Mouse (Mus musculus) embryonic facial prominence, embryonic 11.5 days (tissue): Measurements from ENCODE around the gene Rnf5. TPM values are rescaled to one million over a fixed set of nuclear protein-coding genes. Genes with fewer than 3 reads are reported as not detected.
A peak's percentile ranks its signal among the peaks of the same experiment; 100 is the strongest.

Experiments used
- ATAC-seq: fragments of 200-750 bp; cut with Nextera tagmentation; replicated peaks from 2 replicates; pipeline ENCODE4 v1.8.0; 2017; ENCODE audit warnings: low read depth; ENCODE audit not compliant: insufficient number of reproducible peaks, low FRiP score, low TSS enrichment
- DNase-seq: peaks from one replicate; pipeline ENCODE4 v3.0.0-alpha.2; 2015; ENCODE audit warnings: low spot score
- H3K27ac ChIP-seq: fragments of 300-500 bp; sonication (generic); replicated peaks from 2 replicates; pipeline ENCODE4 v1.5.1; 2014; ENCODE audit warnings: mild to moderate bottlenecking, low read depth, low read length, control low read depth
- H3K27me3 ChIP-seq: fragments of 300-500 bp; sonication (generic); 2 replicates; pipeline ENCODE4 v1.6.1; 2014; ENCODE audit warnings: mild to moderate bottlenecking, low read length, moderate library complexity, mixed read lengths; ENCODE audit not compliant: control insufficient read depth, insufficient read depth
- H3K36me3 ChIP-seq: fragments of 300-500 bp; sonication (generic); replicated peaks from 2 replicates; pipeline ENCODE4 v1.6.1; 2014; ENCODE audit warnings: low read depth, mild to moderate bottlenecking, low read length, moderate library complexity, mixed read lengths; ENCODE audit not compliant: control insufficient read depth, insufficient read depth
- H3K4me1 ChIP-seq: fragments of 300-500 bp; sonication (generic); 2 replicates; pipeline ENCODE4 v1.6.1; 2014; ENCODE audit warnings: low read length, mixed read lengths; ENCODE audit not compliant: control insufficient read depth, insufficient read depth
- H3K4me2 ChIP-seq: fragments of 300-500 bp; sonication (generic); 2 replicates; pipeline ENCODE4 v1.6.1; 2014; ENCODE audit warnings: low read depth, mild to moderate bottlenecking, control low read depth, low read length, moderate library complexity
- H3K4me3 ChIP-seq: fragments of 300-500 bp; sonication (generic); 2 replicates; pipeline ENCODE4 v1.5.1; 2014; ENCODE audit warnings: low read depth, low read length, control low read depth
- H3K9ac ChIP-seq: fragments of 300-500 bp; sonication (generic); replicated peaks from 2 replicates; pipeline ENCODE4 v1.6.1; 2014; ENCODE audit warnings: mild to moderate bottlenecking, control low read depth, low read length
- H3K9me3 ChIP-seq: fragments of 300-500 bp; sonication (generic); replicated peaks from 2 replicates; pipeline ENCODE4 v1.6.1; 2016; ENCODE audit warnings: mild to moderate bottlenecking, low read length, inconsistent platforms, mixed read lengths; ENCODE audit not compliant: control insufficient read depth
- WGBS: fragments of 180-500 bp; shearing (Covaris S2); extraction: QIAGEN DNeasy Blood & Tissue Kit; methylation state at CpG from one replicate; pipeline ENCODE4 v1.1.7; 2014; 5-methylcytosine and 5-hydroxymethylcytosine counted together
- polyA plus RNA-seq: library from polyadenylated mRNA; unstranded; fragments of >200 nt; fragmentation: Nextera tagmentation; extraction: Ambion mirVana; gene quantifications from 2 replicates; pipeline ENCODE4 v1.2.1, GENCODE M21; 2014

The Rnf5 gene
- polyA plus RNA-seq, 1 experiment from 2014 or later: 118 TPM

DNA sequence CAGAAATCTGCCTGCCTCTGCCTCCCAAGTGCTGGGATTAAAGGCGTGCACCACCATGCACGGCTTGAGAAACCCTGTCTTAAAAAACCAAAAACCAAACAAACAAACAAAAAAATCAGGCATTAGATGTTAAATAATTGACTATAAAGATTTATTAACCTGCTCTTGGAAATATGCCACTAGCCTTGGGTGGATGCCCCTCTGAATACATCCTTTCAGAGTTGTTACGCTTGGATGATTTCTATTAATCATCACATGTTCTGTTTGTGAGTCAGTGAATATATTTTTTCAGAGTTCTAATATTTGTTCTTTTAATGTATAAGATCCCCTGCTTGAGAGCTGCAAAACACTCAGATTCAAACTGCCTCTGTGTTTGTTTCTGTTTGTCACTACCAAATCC, 21.5 kb upstream of the Rnf5 start:
- WGBS: 95% methylated on average over 3 of the region's 3 CpGs
- DNase-seq (no peak), ATAC-seq (no peak)
- Histone ChIP-seq H3K4me2 (no peak overlapping the region), H3K27me3 (peaks cover 5% of the 10 kb centered on the region), H3K4me3 (no peak overlapping the region), H3K9me3 (no peaks in the 10 kb centered on the region), H3K36me3 (no peaks in the 10 kb centered on the region), H3K9ac (no peak overlapping the region), H3K4me1 (peaks cover 9% of the 10 kb centered on the region), H3K27ac (no peak overlapping the region)

DNA sequence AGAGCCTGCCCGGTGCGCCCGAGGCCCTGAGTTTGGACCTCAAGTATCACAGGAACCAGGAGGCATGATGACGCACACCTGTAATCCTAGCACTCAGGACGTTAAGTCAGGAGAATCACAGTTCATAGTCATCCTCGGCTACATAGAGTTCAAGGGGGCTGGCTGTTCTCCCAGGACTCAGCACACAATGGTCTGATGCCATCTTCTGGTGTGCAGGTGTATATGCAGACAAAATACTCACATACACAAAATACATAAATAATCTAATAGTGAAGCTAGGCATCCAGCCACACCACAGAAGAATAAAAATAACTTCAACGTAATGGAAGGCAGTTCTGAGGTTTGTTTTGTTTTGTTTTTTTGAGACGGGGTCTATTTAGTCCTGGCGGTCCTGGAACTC, 19.7 kb upstream of the Rnf5 start:
- Histone ChIP-seq H3K36me3 (no peaks in the 10 kb centered on the region), H3K4me1 (peaks cover 4% of the 10 kb centered on the region), H3K9ac (no peak overlapping the region), H3K9me3 (no peaks in the 10 kb centered on the region), H3K4me3 (no peak overlapping the region), H3K27ac (no peak overlapping the region), H3K4me2 (no peak overlapping the region), H3K27me3 (no peaks in the 10 kb centered on the region)
- WGBS: 80% methylated on average over 9 of the region's 9 CpGs
- no peak for ATAC-seq
- no peak for DNase-seq

DNA sequence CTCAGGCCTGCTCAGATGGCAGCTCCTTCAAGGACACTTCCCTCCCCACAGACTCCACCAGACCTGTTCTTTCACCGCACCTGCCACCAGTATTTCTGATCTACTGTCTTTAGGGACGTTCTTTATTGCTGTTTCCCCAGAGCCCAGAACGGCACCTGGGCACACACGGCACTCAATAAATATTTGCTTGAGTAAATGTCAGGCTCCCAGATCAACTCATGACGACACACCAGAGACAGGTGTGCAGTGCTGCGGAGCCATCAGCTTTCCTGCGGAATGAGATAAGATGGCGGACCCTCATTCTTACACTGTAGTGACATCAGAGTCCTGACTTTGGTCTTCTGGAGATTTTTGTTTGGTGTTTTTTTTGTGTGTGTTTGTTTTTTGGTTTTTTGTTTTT, 17.5 kb upstream of the Rnf5 start:
- H3K9me3 ChIP-seq: no peaks in the 10 kb centered on the region
- H3K27ac ChIP-seq: no peak overlapping the region
- H3K9ac ChIP-seq: no peak overlapping the region
- WGBS: 90% methylated on average over 8 of the region's 8 CpGs
- H3K36me3 ChIP-seq: no peaks in the 10 kb centered on the region
- ATAC-seq (no peak), DNase-seq (no peak)
- no peaks in the 10 kb centered on the region for H3K27me3 ChIP-seq
- no peaks in the 10 kb centered on the region for H3K4me1 ChIP-seq
- H3K4me2 ChIP-seq: no peak overlapping the region
- no peak overlapping the region for H3K4me3 ChIP-seq

DNA sequence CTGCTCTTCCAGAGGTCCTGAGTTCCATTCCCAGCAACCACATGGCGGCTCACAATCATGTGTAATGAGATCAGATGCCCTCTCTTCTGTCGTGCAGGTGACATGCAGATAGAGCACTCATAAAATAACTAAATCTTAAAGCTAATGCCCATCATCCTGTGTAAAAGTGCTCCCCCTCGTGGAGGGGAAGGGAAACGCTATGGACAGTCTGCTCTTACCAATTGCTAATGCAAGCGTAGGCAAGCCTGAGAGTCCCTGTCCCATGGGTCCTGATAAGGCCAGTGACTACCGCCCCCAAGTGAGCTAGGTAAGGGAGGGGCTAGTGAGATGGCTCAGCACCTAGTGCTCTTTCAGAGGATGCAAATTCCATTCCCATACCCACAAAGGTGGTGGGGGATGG, 15.5 kb upstream of the Rnf5 start:
- Histone ChIP-seq H3K27ac (no peak overlapping the region), H3K36me3 (no peaks in the 10 kb centered on the region), H3K9me3 (no peaks in the 10 kb centered on the region), H3K4me1 (no peaks in the 10 kb centered on the region), H3K9ac (no peak overlapping the region), H3K27me3 (no peaks in the 10 kb centered on the region), H3K4me3 (no peak overlapping the region), H3K4me2 (no peak overlapping the region)
- DNase-seq: peak; percentile 79
- 19% methylated on average over 6 of the region's 6 CpGs for WGBS
- no peak for ATAC-seq

DNA sequence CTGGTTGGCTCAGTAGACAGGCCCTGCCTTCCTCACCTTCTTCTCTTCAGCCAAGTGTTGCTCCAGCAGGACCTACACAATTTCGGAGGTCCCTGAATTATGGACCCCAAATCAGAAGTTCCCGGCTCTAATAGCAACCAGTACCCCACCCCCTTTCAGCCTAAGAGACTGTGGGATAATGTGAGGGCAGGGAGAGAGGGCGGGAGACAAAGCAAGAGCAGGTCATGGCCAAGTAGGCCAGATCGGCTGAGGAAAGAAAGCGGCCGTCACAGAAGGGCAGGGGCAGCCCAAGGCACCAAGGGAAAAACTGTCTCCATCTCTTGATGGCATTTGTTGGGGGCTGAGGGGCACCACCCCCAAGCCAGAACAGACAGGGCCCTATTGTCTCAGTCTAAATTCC, 12.4 kb upstream of the Rnf5 start, which contains the start of gene Egfl8:
Gene Egfl8, minus strand, starts transcription at position 101 of the 400 bp plus-strand sequence.
- Histone ChIP-seq H3K4me1 (no peaks in the 10 kb centered on the region), H3K4me3 (no peak within 1 kb of the TSS), H3K27me3 (no peaks in the 10 kb centered on the region), H3K9ac (no peak within 1 kb of the TSS), H3K27ac (no peak within 1 kb of the TSS), H3K4me2 (no peak within 1 kb of the TSS), H3K36me3 (peaks cover 9% of the 10 kb centered on the region), H3K9me3 (no peaks in the 10 kb centered on the region)
- 44% methylated on average over 6 of the region's 6 CpGs for whole genome bisulfite sequencing
- no peak for DNase-seq
- no peak for ATAC-seq

DNA sequence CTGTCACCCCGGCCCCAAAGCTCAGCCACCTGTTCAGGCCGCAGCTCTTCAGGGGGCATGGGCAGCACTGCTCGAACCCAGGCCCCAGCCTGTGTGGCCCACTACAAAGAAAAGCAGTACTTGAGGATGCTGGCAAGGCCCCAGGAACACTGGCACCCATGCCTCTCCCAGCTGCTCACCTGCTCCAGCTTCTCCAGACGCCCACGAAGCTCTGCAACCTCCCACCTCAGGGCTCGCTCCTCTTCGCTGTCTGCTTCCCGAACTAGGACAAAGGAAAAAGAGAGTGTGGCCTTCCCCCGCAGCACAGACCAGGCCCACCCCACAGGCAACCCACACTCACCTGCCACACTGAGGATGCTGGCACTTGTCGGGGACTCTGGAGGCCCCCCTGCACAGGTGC, 10.3 kb upstream of the Rnf5 start:
- no peaks in the 10 kb centered on the region for H3K4me1 ChIP-seq
- no peak overlapping the region for H3K9ac ChIP-seq
- no peak for ATAC-seq
- H3K9me3 ChIP-seq: no peaks in the 10 kb centered on the region
- H3K36me3 ChIP-seq: peaks cover 9% of the 10 kb centered on the region
- H3K27ac ChIP-seq: no peak overlapping the region
- H3K4me3 ChIP-seq: no peak overlapping the region
- no peaks in the 10 kb centered on the region for H3K27me3 ChIP-seq
- WGBS: 91% methylated on average over 10 of the region's 10 CpGs
- no peak overlapping the region for H3K4me2 ChIP-seq
- DNase-seq: no peak

DNA sequence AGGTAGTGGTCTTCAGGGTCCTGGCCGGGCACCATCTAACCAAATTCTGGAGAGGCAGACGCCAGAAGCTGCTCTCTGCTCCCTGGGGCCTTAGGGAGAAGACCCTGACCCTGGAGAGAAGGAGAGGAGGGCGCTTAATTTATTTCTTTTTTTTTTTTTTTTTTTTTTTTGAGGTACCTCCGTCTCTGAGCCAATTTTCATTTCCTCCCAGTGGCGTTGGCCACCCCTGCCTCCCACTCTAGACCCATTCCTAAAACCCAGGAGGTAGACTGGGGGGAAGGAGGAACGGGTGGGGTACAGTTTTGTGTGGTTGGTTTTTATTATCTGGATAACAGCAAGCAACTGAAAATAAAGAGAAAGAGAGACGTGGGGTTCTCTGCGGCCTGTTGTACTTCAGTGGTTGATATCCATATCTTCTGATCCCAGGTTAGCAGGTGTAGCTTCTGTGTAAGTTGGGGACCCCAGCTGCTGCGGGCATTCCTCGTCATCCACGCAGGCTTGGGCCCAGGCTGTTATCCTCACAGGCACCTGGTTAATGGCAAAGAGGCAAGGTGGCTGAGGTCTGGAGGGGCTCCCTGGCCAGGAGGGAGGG, 9.7 kb upstream of the Rnf5 start:
- ATAC-seq (no peak), DNase-seq (no peak)
- no peak overlapping the region for H3K9ac ChIP-seq
- WGBS: 83% methylated on average over 11 of the region's 11 CpGs
- no peaks in the 10 kb centered on the region for H3K27me3 ChIP-seq
- no peak overlapping the region for H3K4me3 ChIP-seq
- H3K9me3 ChIP-seq: no peaks in the 10 kb centered on the region
- H3K27ac ChIP-seq: no peak overlapping the region
- no peak overlapping the region for H3K4me2 ChIP-seq
- peaks cover 9% of the 10 kb centered on the region for H3K36me3 ChIP-seq
- no peaks in the 10 kb centered on the region for H3K4me1 ChIP-seq

DNA sequence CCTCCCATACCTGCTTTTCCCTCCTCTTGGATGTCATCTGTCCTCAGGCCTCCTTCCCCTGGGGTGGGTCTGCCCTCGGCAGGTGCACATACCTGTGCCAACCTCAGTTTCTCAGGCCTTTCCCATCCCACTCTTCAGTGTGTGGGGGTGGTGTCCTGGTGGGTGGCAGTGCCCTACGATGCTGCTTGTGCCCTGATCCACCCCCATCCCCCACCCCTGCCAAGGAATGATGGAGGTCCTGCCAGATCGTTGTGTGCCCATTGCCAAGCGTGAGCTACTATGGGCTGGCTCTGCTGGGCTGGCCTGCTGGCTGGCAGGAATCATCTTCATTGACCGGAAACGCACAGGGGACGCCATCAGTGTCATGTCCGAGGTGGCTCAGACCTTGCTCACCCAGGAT, 7.6 kb upstream of the Rnf5 start:
- H3K4me3 ChIP-seq: no peak overlapping the region
- H3K9ac ChIP-seq: no peak overlapping the region
- no peak overlapping the region for H3K27ac ChIP-seq
- ATAC-seq (no peak), DNase-seq (no peak)
- H3K9me3 ChIP-seq: no peaks in the 10 kb centered on the region
- no peak overlapping the region for H3K4me2 ChIP-seq
- H3K36me3 ChIP-seq: peaks cover 9% of the 10 kb centered on the region
- peaks cover 4% of the 10 kb centered on the region for H3K4me1 ChIP-seq
- H3K27me3 ChIP-seq: no peaks in the 10 kb centered on the region
- WGBS: 90% methylated on average over 8 of the region's 8 CpGs
